Mouse (Mus musculus): ENCODE data around the gene Ripk1.
A peak's percentile ranks its signal among the peaks of the same experiment; 100 is the strongest.
"Not testable (repeated sequence)": the region's sequence is repeated elsewhere in the genome, so short reads cannot be mapped to it uniquely, and the experiment has no call there.

Gene Ripk1

DNA sequence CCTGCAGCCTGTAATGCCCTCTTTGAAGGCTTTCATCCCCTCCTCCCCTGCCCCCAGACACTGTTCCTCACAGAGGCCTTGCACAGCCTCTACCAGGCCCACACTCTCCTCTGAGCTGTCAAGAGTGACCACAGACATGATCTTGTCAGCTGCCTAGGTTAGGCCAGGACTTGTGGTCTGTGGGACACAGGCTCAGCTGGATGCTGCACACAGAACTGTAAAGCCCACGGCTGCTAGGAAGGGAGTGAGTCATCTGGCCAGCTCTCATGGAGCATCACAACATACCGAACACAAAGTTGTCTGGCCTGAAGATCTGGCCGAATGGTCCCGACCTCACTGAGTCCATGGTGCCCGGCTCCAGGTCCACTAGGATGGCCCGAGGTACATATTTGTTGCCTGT is 73.7 kb downstream of the Ripk1 start:
- not testable (repeated sequence) for DNase-seq (ENCODE audit: low read depth, low spot score)

DNA sequence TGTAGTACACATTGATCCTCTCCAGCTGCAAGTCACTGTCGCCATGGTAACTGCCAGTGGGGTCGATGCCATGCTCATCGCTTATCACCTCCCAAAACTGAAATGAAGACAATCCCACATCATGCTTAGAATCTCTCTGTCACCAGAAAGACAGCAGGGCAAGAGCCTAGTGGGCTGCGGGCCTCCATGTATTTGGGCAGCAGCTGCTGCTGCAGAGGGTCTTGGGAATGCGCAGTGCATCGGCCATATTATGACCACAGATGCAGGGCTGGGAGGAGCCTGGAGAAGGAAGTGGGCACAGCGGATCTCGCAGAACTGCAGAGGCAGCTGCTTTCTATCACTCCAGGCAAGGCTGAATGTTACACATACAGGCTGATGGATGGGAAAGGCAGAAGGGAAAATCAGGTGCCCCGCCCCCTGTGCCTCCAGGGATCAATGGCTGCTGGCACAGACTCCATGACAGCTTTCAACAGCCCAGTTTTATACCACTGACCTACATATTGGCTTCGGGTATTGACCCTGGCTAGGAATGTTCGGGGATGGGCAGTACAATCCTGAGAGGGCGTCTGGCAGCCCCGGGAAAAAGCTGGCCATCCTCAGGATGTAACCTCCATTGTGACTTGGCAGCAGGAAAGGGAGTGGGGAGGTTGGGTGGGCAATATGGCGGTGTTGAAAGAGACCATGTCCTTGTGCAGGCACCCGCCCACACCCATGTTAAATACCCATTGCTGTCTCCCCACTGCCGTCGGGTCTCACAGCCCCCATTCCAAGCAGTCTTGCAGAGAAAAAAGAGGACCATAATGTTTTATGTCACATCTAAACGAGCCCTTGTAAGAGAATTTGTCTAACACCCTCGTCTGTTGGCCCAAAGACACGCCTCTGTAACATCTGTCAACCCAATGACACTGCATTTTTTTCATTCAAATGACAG is 74.7 kb downstream of the Ripk1 start:
- peak; percentile 51 for DNase-seq (ENCODE audit: low read depth, low spot score)

DNA sequence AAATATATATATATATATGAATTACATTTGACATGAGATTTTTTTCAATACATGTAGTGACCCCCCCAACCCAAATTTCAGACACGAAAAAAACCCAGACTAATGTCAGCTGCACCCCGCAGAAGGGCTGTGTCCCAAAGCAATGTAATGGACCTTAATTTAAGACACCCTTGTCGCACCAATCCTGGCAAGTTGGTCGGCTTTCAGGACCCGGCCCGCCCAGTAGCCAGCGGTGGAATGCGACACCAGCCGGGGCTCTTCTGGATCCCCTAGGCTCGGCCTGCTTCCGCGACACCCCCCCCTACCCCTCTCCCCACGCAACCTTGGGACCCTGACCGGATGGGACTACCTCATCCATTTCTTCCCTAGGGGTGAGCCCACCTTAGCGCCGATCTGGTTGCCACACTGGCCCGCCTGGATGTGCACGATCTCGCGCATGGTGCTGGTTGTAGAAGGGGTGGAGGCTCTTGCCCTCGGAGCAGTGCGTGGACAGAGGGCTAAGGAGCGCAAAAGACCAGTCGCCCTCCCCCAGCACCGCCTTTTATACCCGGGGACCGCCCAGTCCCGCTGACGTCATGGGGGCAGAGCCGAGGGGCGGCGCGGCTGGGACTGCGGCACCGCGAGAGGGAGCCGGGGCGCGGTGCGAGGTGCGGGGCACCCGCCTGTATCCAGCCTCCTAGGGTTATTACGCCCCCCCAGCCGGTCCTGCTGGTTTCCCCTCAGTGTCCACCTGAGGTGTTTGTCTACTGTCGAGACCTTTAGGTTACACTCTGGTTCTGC is 75.5 kb downstream of the Ripk1 start, which contains the start of gene Tubb2a:
Tubb2a (minus strand) TSS at position 516 of the 780 bp plus-strand sequence.
- DNase-seq (ENCODE audit: low read depth, low spot score) = peak; percentile 81

DNA sequence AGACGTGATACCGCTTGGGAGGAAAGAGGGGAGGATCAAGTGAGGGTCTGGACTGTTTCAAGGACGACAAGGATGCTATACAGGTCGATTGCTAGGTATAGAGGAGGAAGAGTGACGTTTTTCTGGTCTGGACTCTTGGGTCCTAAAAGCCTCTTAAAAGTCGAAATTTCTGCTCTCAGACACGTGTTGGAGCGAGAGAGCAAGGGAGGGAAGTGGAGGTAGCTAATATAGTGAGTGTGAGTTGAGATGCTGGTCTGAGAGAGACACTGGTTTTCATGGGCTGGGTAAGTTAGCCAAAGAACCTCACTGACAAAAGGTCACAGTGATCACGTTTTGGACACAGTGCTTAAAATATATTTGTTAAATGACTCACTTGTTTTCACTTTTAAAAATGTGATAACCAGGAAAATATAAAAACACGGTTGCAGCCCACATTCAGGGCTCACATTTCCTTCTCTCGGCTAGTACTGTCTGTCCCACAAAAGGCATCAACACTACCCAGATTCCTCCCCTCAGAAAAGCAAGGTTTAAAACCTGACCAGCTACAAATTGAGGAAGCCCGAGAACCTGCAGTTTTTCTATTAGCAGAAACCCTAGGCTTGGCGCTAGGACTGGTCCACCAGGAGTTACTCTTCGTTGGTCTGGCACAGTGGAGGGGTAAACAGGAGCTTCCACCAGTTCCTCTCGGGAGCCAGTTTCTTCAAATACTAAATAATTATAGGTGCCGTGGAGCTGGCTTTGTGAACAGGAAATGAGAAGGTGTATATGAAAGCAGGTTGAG is 76.5 kb downstream of the Ripk1 start:
- DNase-seq (ENCODE audit: low read depth, low spot score) = no peak

DNA sequence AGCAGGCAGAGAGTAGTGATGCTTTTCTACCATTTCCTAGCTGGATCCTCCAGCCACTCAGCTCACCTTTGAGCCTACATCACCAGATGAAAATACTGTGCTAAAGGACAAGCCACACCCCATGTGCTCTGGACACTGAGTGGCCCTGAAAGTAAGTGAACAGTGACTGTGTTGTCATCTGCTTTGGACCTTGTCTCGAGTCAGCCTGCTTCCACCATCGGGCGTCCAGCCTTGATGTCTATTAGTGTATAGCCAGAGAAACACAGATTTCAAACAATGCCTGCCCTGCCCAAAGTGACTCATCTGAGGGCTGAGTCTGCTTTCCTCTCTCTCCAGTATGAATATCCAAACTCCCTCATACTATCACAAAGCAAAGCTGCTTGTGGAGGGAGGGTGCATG is 77.6 kb downstream of the Ripk1 start:
- DNase-seq (ENCODE audit: low read depth, low spot score) = no peak

DNA sequence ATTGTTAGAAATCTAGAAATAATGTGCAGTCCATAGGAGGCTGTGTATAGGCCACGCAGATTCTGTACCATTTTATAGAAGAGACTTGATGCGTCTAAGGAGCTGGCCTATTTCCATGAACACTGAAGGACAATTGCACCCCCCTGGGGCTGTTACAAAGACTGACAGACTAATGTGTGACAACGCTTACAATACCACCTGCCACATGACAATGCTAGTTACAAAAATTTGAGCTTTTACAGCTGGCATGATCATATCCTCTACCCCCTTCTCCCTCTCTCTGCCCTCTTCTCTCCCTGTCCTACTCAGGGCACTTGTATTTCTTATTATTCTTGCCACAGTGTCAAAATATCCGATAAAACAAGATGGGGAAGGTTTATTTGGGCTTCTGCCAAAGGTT is 79.8 kb downstream of the Ripk1 start:
- no peak for DNase-seq (ENCODE audit: low read depth, low spot score)

DNA sequence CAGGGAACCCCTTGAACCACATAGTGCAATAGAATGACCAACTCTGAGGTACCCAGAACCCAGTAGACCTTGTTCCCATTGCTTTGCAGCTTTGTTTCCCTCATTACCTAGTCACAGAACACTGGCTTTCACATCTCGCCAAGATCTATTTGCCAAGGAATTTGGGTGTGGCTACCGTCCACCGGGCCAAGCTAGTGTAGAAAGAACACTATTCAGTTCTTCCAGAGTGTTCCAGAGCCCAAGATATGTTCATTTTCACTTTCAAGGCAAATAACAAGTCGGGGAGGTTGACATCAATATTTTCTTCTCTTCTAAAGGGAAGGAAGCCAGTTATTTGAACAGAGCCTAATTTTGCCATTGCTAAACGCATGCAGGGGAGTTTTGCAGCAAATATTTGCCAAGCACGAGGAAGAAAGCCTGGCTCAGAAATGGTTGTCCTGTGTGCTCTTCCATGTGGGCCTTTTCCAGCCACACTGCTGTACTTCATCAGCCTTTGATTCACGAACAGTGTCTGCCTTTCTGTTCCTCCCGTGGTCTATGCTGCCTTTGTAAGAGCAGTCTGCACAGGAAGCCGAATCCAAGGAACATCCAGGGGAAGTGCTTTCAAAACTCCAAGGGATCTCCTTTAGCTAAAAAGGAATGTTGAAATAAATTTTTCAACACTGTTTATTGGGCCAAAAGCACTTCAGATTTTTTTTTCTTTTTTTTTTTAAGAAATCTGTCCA is 82.0 kb downstream of the Ripk1 start:
- peak; percentile 57 for DNase-seq (ENCODE audit: low read depth, low spot score)

Measured in R1 (cell line).